Mouse (Mus musculus): Measurements from ENCODE around the gene Klhl5.

GRCm38 (mm10) chr5:65091921-65092320, 15.4 kb upstream of the Klhl5 start, which contains the start of gene Tmem156:
- no peak for TF ChIP-seq CTCF (IDR thresholded peaks at IDR 0.05; ENCODE audit: borderline replicate concordance, extremely low read depth, insufficient read depth, insufficient read length)
- no peak for TF ChIP-seq POLR2A (IDR thresholded peaks at IDR 0.05; ENCODE audit: borderline replicate concordance, extremely low read depth, insufficient read depth, insufficient read length, poor library complexity, severe bottlenecking)

Data from brain, embryonic 14.5 days (tissue).